Comparison of ENCODE assay signal across 8 mouse cellular contexts in genomic region chr16:20476857-20477256, GRCm38 (mm10). TPM values are rescaled to one million over a fixed set of nuclear protein-coding genes. Genes with fewer than 3 reads are reported as not detected.
DNase-seq lines count a peak whose midpoint lies in the region; ATAC-seq lines count a peak whose summit lies in the region.

No protein-coding gene starts in this region.

- no peak overlapping the region for H3K4me3 ChIP-seq in heart, embryonic 15.5 days
- no peak overlapping the region for H3K4me3 ChIP-seq in liver, embryonic 13.5 days (replicated peaks)
- H3K4me3 ChIP-seq in hindbrain, embryonic 14.5 days (replicated peaks; ENCODE audit: low read length): no peak overlapping the region
- no peak overlapping the region for H3K4me3 ChIP-seq in hindbrain, embryonic 16.5 days (ENCODE audit: low read length)

- no peaks in the 10 kb centered on the region for H3K9me3 ChIP-seq in heart, embryonic 15.5 days (replicated peaks)
- H3K9me3 ChIP-seq in liver, embryonic 13.5 days (replicated peaks): no peaks in the 10 kb centered on the region
- H3K9me3 ChIP-seq in hindbrain, embryonic 14.5 days (ENCODE audit: control insufficient read depth, low read length): no peaks in the 10 kb centered on the region
- H3K9me3 ChIP-seq in hindbrain, embryonic 16.5 days (ENCODE audit: control insufficient read depth, low read length): no peaks in the 10 kb centered on the region

- no peak overlapping the region for H3K9ac ChIP-seq in heart, embryonic 15.5 days
- no peak overlapping the region for H3K9ac ChIP-seq in liver, embryonic 13.5 days
- no peak overlapping the region for H3K9ac ChIP-seq in hindbrain, embryonic 14.5 days
- H3K9ac ChIP-seq in hindbrain, embryonic 16.5 days (ENCODE audit: low read depth, low read length): no peak overlapping the region

- H3K4me1 ChIP-seq in heart, embryonic 15.5 days (replicated peaks): peaks cover 15% of the 10 kb centered on the region
- no peaks in the 10 kb centered on the region for H3K4me1 ChIP-seq in liver, embryonic 13.5 days (replicated peaks)
- no peaks in the 10 kb centered on the region for H3K4me1 ChIP-seq in hindbrain, embryonic 14.5 days (replicated peaks; ENCODE audit: control insufficient read depth, insufficient read depth, low read length)
- H3K4me1 ChIP-seq in hindbrain, embryonic 16.5 days (ENCODE audit: control insufficient read depth, insufficient read depth, low read depth, low read length): no peaks in the 10 kb centered on the region

- H3K27me3 ChIP-seq in heart, embryonic 15.5 days: no peaks in the 10 kb centered on the region
- no peaks in the 10 kb centered on the region for H3K27me3 ChIP-seq in liver, embryonic 13.5 days
- no peaks in the 10 kb centered on the region for H3K27me3 ChIP-seq in hindbrain, embryonic 14.5 days (ENCODE audit: control insufficient read depth, insufficient read depth, low read length)
- H3K27me3 ChIP-seq in hindbrain, embryonic 16.5 days (replicated peaks; ENCODE audit: control insufficient read depth, insufficient read depth, low read length): no peaks in the 10 kb centered on the region

- peak overlapping the region; percentile 92 for H3K27ac ChIP-seq in heart, embryonic 15.5 days
- H3K27ac ChIP-seq in liver, embryonic 13.5 days: no peak overlapping the region
- no peak overlapping the region for H3K27ac ChIP-seq in hindbrain, embryonic 14.5 days
- H3K27ac ChIP-seq in hindbrain, embryonic 16.5 days (ENCODE audit: low read depth, low read length): no peak overlapping the region

- peak; percentile 91 for ATAC-seq in heart, embryonic 15.5 days (replicated peaks; ENCODE audit: insufficient number of reproducible peaks, insufficient read depth, low FRiP score, low read depth)
- 0 out of 2 replicates have a peak, but pooled peaks have one; percentile 31 for ATAC-seq in liver, embryonic 13.5 days (ENCODE audit: low read depth)
- no peak for ATAC-seq in hindbrain, embryonic 14.5 days (ENCODE audit: low FRiP score)
- ATAC-seq in hindbrain, embryonic 16.5 days: no peak

- DNase-seq in ES-CJ7 (ENCODE audit: low read depth, low spot score): peak; percentile 51
- DNase-seq in ZHBTc4 (ENCODE audit: low read depth, low spot score): peak; percentile 36
- DNase-seq in liver, embryonic 13.5 days: no peak
- no peak for DNase-seq in hindbrain, embryonic 14.5 days (ENCODE audit: low spot score)
- DNase-seq in right cerebral cortex, postnatal 36 days (ENCODE audit: low spot score in 2 of 2): no peak
- DNase-seq in layer of hippocampus, postnatal 36 days: no peak

- peak overlapping the region; percentile 13; the same call in 1 of the 2 replicates for H3K4me2 ChIP-seq in heart, embryonic 15.5 days
- H3K4me2 ChIP-seq in liver, embryonic 13.5 days: no peak overlapping the region
- H3K4me2 ChIP-seq in hindbrain, embryonic 14.5 days (replicated peaks): no peak overlapping the region
- H3K4me2 ChIP-seq in hindbrain, embryonic 16.5 days (ENCODE audit: low read length): no peak overlapping the region

- H3K36me3 ChIP-seq in heart, embryonic 15.5 days: no peaks in the 10 kb centered on the region
- H3K36me3 ChIP-seq in liver, embryonic 13.5 days: no peaks in the 10 kb centered on the region
- H3K36me3 ChIP-seq in hindbrain, embryonic 14.5 days (replicated peaks; ENCODE audit: control insufficient read depth, insufficient read depth): no peaks in the 10 kb centered on the region
- H3K36me3 ChIP-seq in hindbrain, embryonic 16.5 days (ENCODE audit: control insufficient read depth, insufficient read depth, low read length): no peaks in the 10 kb centered on the region

- 7% methylated on average over 1 of the region's 1 CpGs for WGBS in heart, embryonic 15.5 days
- 35% methylated on average over 1 of the region's 1 CpGs for WGBS in liver, embryonic 13.5 days (ENCODE audit: insufficient replicate concordance)
- WGBS in hindbrain, embryonic 14.5 days: 53% methylated on average over 1 of the region's 1 CpGs
- 53% methylated on average over 1 of the region's 1 CpGs for WGBS in hindbrain, embryonic 16.5 days

RNA-seq across cellular contexts. Expression of gene Eif2b5, which starts 21.8 kb away (rescaled TPM):
- 66.6 and 75.9 TPM in 2 replicates for polyA plus RNA-seq in heart, embryonic 15.5 days (2015; fragmentation: Nextera tagmentation; extraction: Ambion mirVana)
- 71.1 and 75.5 TPM in 2 replicates for polyA plus RNA-seq in liver, embryonic 13.5 days (2015; fragmentation: Nextera tagmentation; extraction: Ambion mirVana)
- polyA plus RNA-seq in hindbrain, embryonic 14.5 days (2014; fragmentation: Nextera tagmentation; extraction: Ambion mirVana): 88.0 and 89.2 TPM in 2 replicates
- 10 to 100 TPM; 49.7 to 50.1 TPM for total RNA-seq in layer of hippocampus, postnatal 36 days (2021)
- polyA plus RNA-seq in hindbrain, embryonic 16.5 days (2015; fragmentation: Nextera tagmentation; extraction: Ambion mirVana): 97.3 and 104 TPM in 2 replicates

RNA-seq across cellular contexts. Expression of gene Dvl3, which starts 39.9 kb away (rescaled TPM):
- 16.9 and 24.3 TPM in 2 replicates for polyA plus RNA-seq in heart, embryonic 15.5 days (2015; fragmentation: Nextera tagmentation; extraction: Ambion mirVana)
- polyA plus RNA-seq in liver, embryonic 13.5 days (2015; fragmentation: Nextera tagmentation; extraction: Ambion mirVana): 3.7 and 4.8 TPM in 2 replicates
- 36.4 and 40.9 TPM in 2 replicates for polyA plus RNA-seq in hindbrain, embryonic 14.5 days (2014; fragmentation: Nextera tagmentation; extraction: Ambion mirVana)
- 10 to 100 TPM; 57.1 to 64.4 TPM for total RNA-seq in layer of hippocampus, postnatal 36 days (2021)
- polyA plus RNA-seq in hindbrain, embryonic 16.5 days (2015; fragmentation: Nextera tagmentation; extraction: Ambion mirVana): 28.5 and 40.4 TPM in 2 replicates

RNA-seq across cellular contexts. Expression of gene Abcc5, which starts 50.7 kb away (rescaled TPM):
- polyA plus RNA-seq in heart, embryonic 15.5 days (2015; fragmentation: Nextera tagmentation; extraction: Ambion mirVana): 55.5 and 60.5 TPM in 2 replicates
- polyA plus RNA-seq in liver, embryonic 13.5 days (2015; fragmentation: Nextera tagmentation; extraction: Ambion mirVana): 16.0 and 17.8 TPM in 2 replicates
- 127 and 136 TPM in 2 replicates for polyA plus RNA-seq in hindbrain, embryonic 14.5 days (2014; fragmentation: Nextera tagmentation; extraction: Ambion mirVana)
- 100 to 1,000 TPM; 237 to 252 TPM for total RNA-seq in layer of hippocampus, postnatal 36 days (2021)
- polyA plus RNA-seq in hindbrain, embryonic 16.5 days (2015; fragmentation: Nextera tagmentation; extraction: Ambion mirVana): 123 and 150 TPM in 2 replicates

RNA-seq across cellular contexts. Expression of gene Ap2m1, which starts 58.4 kb away (rescaled TPM):
- polyA plus RNA-seq in heart, embryonic 15.5 days (2015; fragmentation: Nextera tagmentation; extraction: Ambion mirVana): 440 and 469 TPM in 2 replicates
- 413 and 466 TPM in 2 replicates for polyA plus RNA-seq in liver, embryonic 13.5 days (2015; fragmentation: Nextera tagmentation; extraction: Ambion mirVana)
- 1,214 and 1,314 TPM in 2 replicates for polyA plus RNA-seq in hindbrain, embryonic 14.5 days (2014; fragmentation: Nextera tagmentation; extraction: Ambion mirVana)
- 100 to 1,000 TPM; 725 to 748 TPM for total RNA-seq in layer of hippocampus, postnatal 36 days (2021)
- 1,253 and 1,320 TPM in 2 replicates for polyA plus RNA-seq in hindbrain, embryonic 16.5 days (2015; fragmentation: Nextera tagmentation; extraction: Ambion mirVana)

Comparison
In these comparisons a context has a peak if more than half of its experiments do, and no peak if none do; other contexts are left out.
1. DNase-seq: peak in ES-CJ7 (single experiment) and ZHBTc4 (single experiment); none in liver, embryonic 13.5 days (single experiment), hindbrain, embryonic 14.5 days (single experiment), right cerebral cortex, postnatal 36 days (0 of 2) and layer of hippocampus, postnatal 36 days (0 of 2).
2. ATAC-seq: peak in heart, embryonic 15.5 days (single experiment) and liver, embryonic 13.5 days (single experiment); none in hindbrain, embryonic 14.5 days (single experiment) and hindbrain, embryonic 16.5 days (single experiment).